Mouse (Mus musculus) bone marrow macrophage, adult 2 months (primary cell): ENCODE results near the gene Olfr694. TPM values are rescaled to one million over a fixed set of nuclear protein-coding genes. Genes with fewer than 3 reads are reported as not detected.
A peak's percentile ranks its signal among the peaks of the same experiment; 100 is the strongest.

Experiments
- H3K27ac ChIP-seq: 2 replicates; pipeline ENCODE4 v1.5.1; 2012; ENCODE audit warnings: low read depth, low read length; ENCODE audit not compliant: insufficient read depth
- H3K4me1 ChIP-seq: 2 replicates; pipeline ENCODE4 v1.6.1; 2012; ENCODE audit warnings: low read length; ENCODE audit not compliant: control insufficient read depth, insufficient read depth
- H3K4me3 ChIP-seq: 2 replicates; pipeline ENCODE4 v1.5.1; 2012; ENCODE audit warnings: mild to moderate bottlenecking, low read length, moderate library complexity; ENCODE audit not compliant: insufficient read depth
- CTCF ChIP-seq: IDR thresholded peaks from 2 replicates; pipeline ENCODE4 v1.5.1; 2012; ENCODE audit warnings: low read depth, mild to moderate bottlenecking, low read length, moderate library complexity
- POLR2A ChIP-seq: IDR thresholded peaks from 2 replicates; pipeline ENCODE4 v1.6.1; 2012; ENCODE audit warnings: mild to moderate bottlenecking, low read depth, low read length, borderline replicate concordance
- polyA plus RNA-seq: library from polyadenylated mRNA; stranded (reverse); fragments of >200 nt; gene quantifications from 2 replicates; pipeline ENCODE4 v1.2.4, GENCODE M21; 2012; ENCODE audit not compliant: missing spikeins, insufficient read depth, insufficient read length

Gene Olfr694
- polyA plus RNA-seq, 1 experiment = not detected

DNA sequence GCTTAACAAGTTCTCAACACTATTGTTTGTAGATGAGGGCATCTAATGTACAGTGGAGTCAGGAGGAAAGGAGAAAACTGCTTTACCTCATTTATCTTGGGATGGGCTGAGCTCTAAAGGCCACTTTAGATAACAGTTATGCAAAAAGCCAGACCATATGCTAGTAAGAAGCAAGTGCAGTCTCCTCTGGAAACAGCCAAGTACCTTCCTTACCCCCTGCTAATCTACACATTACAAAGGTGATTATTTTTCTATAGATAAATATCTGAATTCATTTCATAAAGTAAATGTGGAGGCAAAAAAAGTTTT, 39.3 kb downstream of the Olfr694 start:
- peaks cover 22% of the 10 kb centered on the region for H3K4me1 ChIP-seq
- peak overlapping the region; percentile 99 for H3K27ac ChIP-seq
- no peak overlapping the region for H3K4me3 ChIP-seq
- TF ChIP-seq POLR2A (no peak), CTCF (no peak)

DNA sequence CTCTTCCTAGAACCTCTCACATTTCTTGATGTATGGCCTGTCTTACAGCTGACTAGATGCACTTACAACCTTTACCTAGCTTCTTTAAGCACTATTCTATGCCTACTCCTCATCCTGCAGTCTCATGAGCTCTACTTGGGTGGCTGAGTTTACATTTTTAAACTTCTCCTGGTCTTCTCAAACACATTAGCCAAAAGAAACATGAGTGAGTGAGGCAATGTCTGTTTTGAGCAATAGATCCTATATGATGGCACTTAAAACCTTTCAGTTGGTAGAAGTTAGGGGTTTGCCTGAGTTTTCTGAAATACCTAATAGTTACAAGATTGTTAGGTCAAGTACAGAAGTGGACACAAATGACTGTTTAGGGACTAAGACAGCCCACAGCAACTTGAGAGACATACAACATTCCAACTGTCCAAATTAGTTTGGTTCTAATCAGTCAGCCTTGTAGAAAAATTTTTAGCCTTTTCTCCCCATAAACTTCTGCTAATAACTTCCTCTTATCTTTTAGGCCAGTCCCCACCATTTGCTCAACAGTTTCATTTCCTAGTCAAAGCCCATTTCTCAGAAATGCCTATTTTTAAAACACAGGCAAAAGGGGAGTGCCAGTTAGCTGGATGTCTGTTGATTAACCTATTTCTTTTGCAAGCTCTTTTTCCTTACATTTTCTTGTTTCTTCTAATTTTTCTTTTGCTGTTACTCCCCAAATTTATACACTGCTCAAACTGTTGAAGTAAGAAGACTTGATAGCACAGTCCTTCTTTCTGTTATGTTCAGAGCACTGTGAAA, 39.9 kb downstream of the Olfr694 start:
- H3K4me1 ChIP-seq = peaks cover 22% of the 10 kb centered on the region
- TF ChIP-seq CTCF = no peak
- TF ChIP-seq POLR2A = no peak
- H3K4me3 ChIP-seq = no peak overlapping the region
- peak overlapping the region; percentile 99 for H3K27ac ChIP-seq

DNA sequence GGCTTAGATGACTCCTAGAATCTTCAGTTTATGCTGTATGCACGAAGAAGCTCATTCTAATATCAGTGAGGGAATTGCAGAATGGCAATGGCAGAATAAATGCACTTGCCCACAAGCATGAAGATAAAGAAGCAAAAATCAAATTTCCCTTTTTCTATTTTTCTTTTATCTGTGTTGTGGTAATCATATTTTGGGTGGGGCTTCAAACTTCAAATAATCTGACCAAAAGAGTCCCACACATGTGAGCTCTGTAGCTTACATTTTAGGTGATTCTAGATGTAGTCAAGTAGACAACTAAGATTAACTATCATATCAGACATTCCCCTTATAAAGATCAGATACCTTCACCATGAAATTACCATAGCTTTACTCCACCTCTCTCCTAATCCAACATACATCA, 41.8 kb downstream of the Olfr694 start:
- TF ChIP-seq POLR2A (no peak), CTCF (no peak)
- Histone ChIP-seq H3K27ac (no peak overlapping the region), H3K4me3 (no peak overlapping the region), H3K4me1 (peaks cover 25% of the 10 kb centered on the region)

DNA sequence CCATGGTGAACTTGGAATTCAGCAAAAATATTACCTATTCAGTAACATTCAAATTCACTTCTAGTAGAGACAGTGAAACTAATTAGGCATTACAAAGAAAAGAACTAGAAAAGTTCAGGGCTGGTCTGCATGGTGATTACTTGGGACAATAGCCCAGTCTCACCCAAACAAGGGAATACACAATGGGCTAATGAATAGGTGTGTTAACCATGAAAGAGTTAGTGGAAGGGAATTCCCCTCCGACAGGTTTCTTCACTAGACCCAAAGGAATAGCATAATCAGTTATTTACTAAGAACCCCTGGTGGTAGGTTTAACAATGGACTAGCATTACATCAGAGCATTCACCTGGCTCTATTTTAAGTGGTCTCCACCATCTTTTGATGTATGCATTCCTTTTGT, 46.4 kb downstream of the Olfr694 start:
- no peak for TF ChIP-seq CTCF
- no peak for TF ChIP-seq POLR2A
- Histone ChIP-seq H3K27ac (no peak overlapping the region), H3K4me3 (no peak overlapping the region)

DNA sequence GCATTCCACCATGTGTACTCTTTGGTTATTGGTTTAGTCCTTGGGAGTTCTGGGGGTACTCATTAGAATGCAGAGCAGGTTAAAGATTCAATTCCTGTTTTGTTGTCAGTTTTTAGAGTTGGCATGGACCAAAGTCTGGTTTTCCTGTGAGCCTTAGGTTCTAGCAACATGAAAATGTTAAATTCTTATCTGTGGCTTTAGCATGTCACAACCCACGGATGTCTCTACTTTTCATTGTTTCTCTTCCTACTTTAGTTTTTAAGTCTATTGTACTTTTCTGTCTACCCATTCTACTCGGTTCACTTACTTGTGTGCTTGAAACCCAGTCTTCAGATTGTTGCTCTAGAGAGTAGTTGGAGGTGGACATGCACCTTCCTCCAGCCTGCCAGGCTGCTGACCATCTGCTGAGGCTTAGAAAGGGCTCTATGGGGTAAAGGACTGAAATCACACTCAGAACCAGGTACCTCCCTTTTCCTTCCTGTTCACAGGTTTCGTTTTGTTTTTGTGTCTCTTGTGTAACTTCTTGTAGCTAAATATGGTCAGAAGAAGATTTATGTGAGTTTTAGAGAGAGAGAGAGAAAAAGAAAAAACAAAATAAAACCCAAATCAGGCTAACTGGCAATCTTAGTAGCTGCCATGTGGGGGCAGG, 47.3 kb downstream of the Olfr694 start:
- Histone ChIP-seq H3K4me1 (peaks cover 11% of the 10 kb centered on the region), H3K27ac (no peak overlapping the region), H3K4me3 (no peak overlapping the region)
- TF ChIP-seq CTCF (no peak), POLR2A (no peak)

More for the DNA sequence above, 46.4 kb downstream of the Olfr694 start:
- H3K4me1 ChIP-seq = peaks cover 11% of the 10 kb centered on the region

DNA sequence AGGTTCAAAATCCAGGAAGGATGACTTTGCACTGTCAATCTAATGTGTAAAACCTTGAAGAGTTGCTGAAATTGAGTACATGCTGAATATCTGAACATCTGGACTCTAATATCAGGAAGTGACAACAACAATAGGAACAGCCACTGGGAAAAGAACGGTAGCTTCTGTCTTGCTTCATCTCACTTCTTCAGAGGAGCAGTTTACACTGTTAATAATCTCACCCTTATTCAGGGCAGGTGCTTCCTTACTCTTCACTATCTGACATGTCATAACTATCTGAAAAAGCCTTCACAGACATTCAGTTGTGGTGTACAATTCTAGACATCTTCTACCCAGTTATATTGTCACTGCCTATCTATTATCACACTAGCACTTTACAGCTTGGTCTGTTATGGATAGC, 50.8 kb downstream of the Olfr694 start:
- no peak for TF ChIP-seq CTCF
- no peak for TF ChIP-seq POLR2A
- no peak overlapping the region for H3K4me3 ChIP-seq
- no peak overlapping the region for H3K27ac ChIP-seq
- H3K4me1 ChIP-seq = peaks cover 11% of the 10 kb centered on the region

DNA sequence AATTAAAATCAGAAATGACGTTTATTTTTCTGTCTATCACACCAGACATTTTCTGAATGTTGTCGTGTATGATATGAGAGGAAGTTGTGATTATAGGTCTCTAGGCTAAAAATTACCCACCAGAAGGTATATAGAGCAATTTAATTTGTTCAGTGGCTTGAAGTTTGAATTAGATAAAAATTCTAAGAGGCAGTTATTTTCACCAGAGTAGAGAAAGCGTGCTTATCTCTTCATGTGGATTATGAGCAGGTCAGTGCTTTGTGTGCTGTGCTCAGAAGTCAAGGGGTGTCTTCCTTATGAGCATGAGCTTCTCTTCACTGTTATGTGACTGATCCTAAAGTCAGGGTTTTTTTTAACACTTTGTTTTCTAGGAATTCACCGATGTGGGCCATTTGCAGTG, 56.1 kb downstream of the Olfr694 start:
- no peak for TF ChIP-seq CTCF
- no peak overlapping the region for H3K27ac ChIP-seq
- no peaks in the 10 kb centered on the region for H3K4me1 ChIP-seq
- H3K4me3 ChIP-seq = no peak overlapping the region

Other genes with a start within 250 kb of the Olfr694 start
- not detected in 2 replicates for gene Olfr693, start 11.2 kb downstream of the Olfr694 start, polyA plus RNA-seq
- not detected in 2 replicates for gene Olfr695, start 24.6 kb upstream of the Olfr694 start, polyA plus RNA-seq
- not detected in 2 replicates for gene Olfr697, start 50.6 kb upstream of the Olfr694 start, polyA plus RNA-seq
- not detected in 2 replicates for gene Olfr698, start 63.6 kb upstream of the Olfr694 start, polyA plus RNA-seq
- not detected in 2 replicates for gene Olfr699, start 101.4 kb upstream of the Olfr694 start, polyA plus RNA-seq
- not detected in 2 replicates for gene Olfr700, start 117.0 kb upstream of the Olfr694 start, polyA plus RNA-seq
- not detected in 2 replicates for gene Olfr701, start 122.3 kb upstream of the Olfr694 start, polyA plus RNA-seq
- not detected in 2 replicates for gene Olfr702, start 142.1 kb upstream of the Olfr694 start, polyA plus RNA-seq
- not detected in 2 replicates for gene Olfr703, start 151.5 kb upstream of the Olfr694 start, polyA plus RNA-seq
- not detected in 2 replicates for gene Olfr704, start 171.4 kb upstream of the Olfr694 start, polyA plus RNA-seq
- gene Olfr705, start 185.1 kb upstream of the Olfr694 start, polyA plus RNA-seq = not detected in 2 replicates
- gene Olfr706, start 196.3 kb upstream of the Olfr694 start, polyA plus RNA-seq = not detected in 2 replicates
- not detected in 2 replicates for gene Olfr707, start 209.4 kb upstream of the Olfr694 start, polyA plus RNA-seq
- gene Olfr1532-ps1, start 216.2 kb upstream of the Olfr694 start, polyA plus RNA-seq = not detected in 2 replicates
- 0.23 TPM in 1 of 2 replicates, not detected in the other for gene Olfr709-ps1, start 240.4 kb upstream of the Olfr694 start, polyA plus RNA-seq